Mouse (Mus musculus) limb, embryonic 12.5 days (tissue): ENCODE results near the gene Hmga1. TPM values are rescaled to one million over a fixed set of nuclear protein-coding genes. Genes with fewer than 3 reads are reported as not detected.

Source experiments
- ATAC-seq: fragments of 200-750 bp; cut with Nextera tagmentation; 2 replicates; pipeline ENCODE4 v1.8.0; 2017; ENCODE audit warnings: low read depth, moderate TSS enrichment; ENCODE audit not compliant: insufficient number of reproducible peaks, insufficient read depth, low FRiP score, low TSS enrichment
- H3K27ac ChIP-seq: fragments of 300-500 bp; sonication (generic); 2 replicates; pipeline ENCODE4 v1.5.1; 2016; ENCODE audit warnings: mild to moderate bottlenecking, moderate library complexity
- H3K27me3 ChIP-seq: fragments of 300-500 bp; sonication (generic); 2 replicates; pipeline ENCODE4 v1.6.1; 2016; ENCODE audit warnings: mild to moderate bottlenecking, moderate library complexity
- H3K36me3 ChIP-seq: fragments of 300-500 bp; sonication (generic); 2 replicates; pipeline ENCODE4 v1.6.1; 2016; ENCODE audit warnings: mild to moderate bottlenecking, moderate library complexity
- H3K4me1 ChIP-seq: fragments of 300-500 bp; sonication (generic); replicated peaks from 2 replicates; pipeline ENCODE4 v1.6.1; 2016
- H3K4me2 ChIP-seq: fragments of 300-500 bp; sonication (generic); 2 replicates; pipeline ENCODE4 v1.6.1; 2016; ENCODE audit warnings: mild to moderate bottlenecking, moderate library complexity
- H3K4me3 ChIP-seq: fragments of 300-500 bp; sonication (generic); replicated peaks from 2 replicates; pipeline ENCODE4 v1.5.1; 2016; ENCODE audit warnings: mild to moderate bottlenecking
- H3K9ac ChIP-seq: fragments of 300-500 bp; sonication (generic); replicated peaks from 2 replicates; pipeline ENCODE4 v1.6.1; 2016; ENCODE audit warnings: mild to moderate bottlenecking, moderate library complexity
- H3K9me3 ChIP-seq: fragments of 300-500 bp; sonication (generic); 2 replicates; pipeline ENCODE4 v1.6.1; 2016; ENCODE audit warnings: mild to moderate bottlenecking, moderate library complexity
- WGBS: fragments of 180-500 bp; shearing (Covaris S2); methylation state at CpG from one replicate; pipeline ENCODE4 v1.1.7; 2016; 5-methylcytosine and 5-hydroxymethylcytosine counted together
- polyA plus RNA-seq: library from polyadenylated mRNA; unstranded; fragments of >200 nt; fragmentation: Nextera tagmentation; extraction: Ambion mirVana; gene quantifications from 2 replicates; pipeline ENCODE4 v1.2.1, GENCODE M21; 2016

The Hmga1 gene
- polyA plus RNA-seq, 1 experiment from 2014 or later = 324 TPM

DNA sequence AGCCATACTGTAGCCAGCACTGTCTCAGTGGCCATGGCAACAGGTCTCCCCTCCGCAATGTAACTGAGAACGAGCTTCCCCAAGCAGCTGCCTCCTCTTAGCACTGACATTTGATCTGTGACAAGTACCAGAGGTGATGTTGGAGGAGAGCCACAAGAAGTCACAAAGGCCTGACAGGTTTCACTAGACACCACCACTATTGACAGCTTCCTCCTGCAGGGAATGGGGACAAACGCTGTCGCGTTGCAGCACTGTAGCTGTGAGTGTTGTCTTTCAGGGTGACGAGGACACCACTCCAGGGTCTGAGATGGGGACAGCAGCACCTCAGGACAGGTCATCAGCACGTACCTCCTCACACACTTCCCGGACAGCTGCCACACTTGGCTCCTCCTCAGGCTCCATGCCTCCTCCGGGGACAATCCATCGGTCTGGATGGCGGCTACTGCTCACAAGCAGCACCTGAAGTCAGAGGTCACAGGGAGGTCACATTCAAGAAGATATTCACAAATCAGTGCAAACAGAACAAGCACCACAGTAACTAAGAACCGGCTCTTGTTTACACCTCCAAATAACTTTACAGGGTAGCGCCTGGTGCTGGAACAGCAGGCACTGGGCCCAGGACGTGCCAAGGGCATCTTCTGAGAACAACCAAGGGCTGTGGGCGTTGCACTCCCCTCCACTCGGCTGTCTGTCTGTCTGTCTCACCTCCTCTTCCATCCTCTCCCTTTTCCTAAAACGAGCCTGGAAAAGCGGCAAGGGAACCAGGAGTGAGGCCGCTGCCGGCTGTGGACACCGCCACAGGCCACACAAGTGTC lies 40.3 kb downstream of the Hmga1 start:
- Histone ChIP-seq H3K4me1 (peaks cover 16% of the 10 kb centered on the region), H3K9me3 (no peaks in the 10 kb centered on the region), H3K4me3 (no peak overlapping the region), H3K27me3 (no peaks in the 10 kb centered on the region), H3K4me2 (no peak overlapping the region), H3K36me3 (peaks cover 57% of the 10 kb centered on the region), H3K9ac (no peak overlapping the region), H3K27ac (no peak overlapping the region)
- WGBS = 60% methylated on average over 21 of the region's 21 CpGs
- no peak for ATAC-seq

DNA sequence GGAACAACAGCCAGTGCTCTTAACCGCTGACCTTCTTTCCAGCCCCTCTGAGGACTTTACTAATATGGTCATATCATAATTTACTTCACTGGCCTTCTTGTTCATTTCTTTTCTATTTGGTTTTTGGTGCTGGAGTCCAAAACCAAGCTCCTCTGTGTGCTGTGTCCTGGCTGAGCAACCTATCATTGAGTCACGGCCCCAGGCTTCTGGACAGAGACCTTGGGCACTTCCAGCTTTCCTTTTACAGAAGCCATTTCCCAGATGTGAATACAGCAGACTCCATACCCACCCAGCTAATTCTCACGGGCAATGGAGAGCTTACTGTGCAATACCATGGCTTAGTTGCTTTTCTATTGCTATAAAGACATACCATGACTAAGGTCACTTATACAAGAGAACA lies 44.0 kb downstream of the Hmga1 start:
- WGBS = 86% methylated on average over 3 of the region's 3 CpGs
- ATAC-seq = no peak
- Histone ChIP-seq H3K9me3 (no peaks in the 10 kb centered on the region), H3K4me3 (no peak overlapping the region), H3K4me1 (peaks cover 45% of the 10 kb centered on the region), H3K9ac (no peak overlapping the region), H3K27ac (no peak overlapping the region), H3K27me3 (no peaks in the 10 kb centered on the region), H3K4me2 (no peak overlapping the region), H3K36me3 (peaks cover 23% of the 10 kb centered on the region)

DNA sequence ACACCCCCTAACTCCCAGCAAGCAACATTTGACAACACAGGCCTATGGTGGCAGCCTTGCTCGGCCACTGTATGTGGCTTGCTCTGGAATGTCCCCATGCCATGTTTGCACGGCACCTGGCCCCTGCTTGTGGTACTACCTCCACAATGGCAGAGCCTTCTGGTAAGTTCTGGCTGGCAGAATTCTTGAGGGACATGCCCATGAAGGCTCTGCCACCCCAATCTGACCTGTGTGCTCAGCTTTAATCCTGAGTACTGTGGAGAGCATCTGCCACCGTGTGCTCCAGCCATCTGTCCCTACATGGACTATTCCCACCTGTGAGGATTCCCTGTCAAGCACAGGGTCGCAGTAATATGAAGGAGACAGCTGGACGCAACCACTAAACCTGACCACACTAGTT lies 44.6 kb downstream of the Hmga1 start:
- Histone ChIP-seq H3K4me1 (peaks cover 45% of the 10 kb centered on the region), H3K4me2 (no peak overlapping the region), H3K27me3 (no peaks in the 10 kb centered on the region), H3K36me3 (peaks cover 17% of the 10 kb centered on the region), H3K4me3 (no peak overlapping the region), H3K27ac (0 out of 2 replicates have a peak overlapping the region, but pooled peaks have one; percentile 18), H3K9me3 (no peaks in the 10 kb centered on the region), H3K9ac (no peak overlapping the region)
- ATAC-seq = no peak
- WGBS = 78% methylated on average over 5 of the region's 5 CpGs

DNA sequence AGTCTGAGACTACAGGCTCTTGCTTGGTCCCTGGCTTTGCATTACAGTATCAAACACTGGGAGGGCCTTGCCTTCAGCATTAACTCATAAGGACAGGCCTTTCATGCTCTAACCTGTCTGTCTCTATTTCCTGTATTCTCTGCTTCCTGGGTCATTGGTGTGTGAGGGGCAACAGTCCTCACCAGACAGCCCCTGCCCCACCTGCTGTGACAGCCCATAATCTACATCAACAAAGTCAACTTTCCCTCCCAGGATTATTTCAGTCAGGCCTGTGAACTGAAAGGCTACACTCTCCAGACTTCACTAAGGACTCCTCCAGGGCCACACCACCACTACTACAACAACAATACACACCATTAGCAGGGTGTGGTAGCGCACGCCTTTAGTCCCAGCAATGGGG lies 46.7 kb downstream of the Hmga1 start:
- peaks cover 12% of the 10 kb centered on the region for H3K36me3 ChIP-seq
- H3K27ac ChIP-seq = no peak overlapping the region
- peaks cover 39% of the 10 kb centered on the region for H3K4me1 ChIP-seq
- no peak overlapping the region; the same call in 1 of the 2 replicates for H3K9ac ChIP-seq
- no peak for ATAC-seq
- no peaks in the 10 kb centered on the region for H3K9me3 ChIP-seq
- H3K27me3 ChIP-seq = no peaks in the 10 kb centered on the region
- H3K4me3 ChIP-seq = no peak overlapping the region
- H3K4me2 ChIP-seq = no peak overlapping the region
- 90% methylated on average over 2 of the region's 2 CpGs for WGBS

DNA sequence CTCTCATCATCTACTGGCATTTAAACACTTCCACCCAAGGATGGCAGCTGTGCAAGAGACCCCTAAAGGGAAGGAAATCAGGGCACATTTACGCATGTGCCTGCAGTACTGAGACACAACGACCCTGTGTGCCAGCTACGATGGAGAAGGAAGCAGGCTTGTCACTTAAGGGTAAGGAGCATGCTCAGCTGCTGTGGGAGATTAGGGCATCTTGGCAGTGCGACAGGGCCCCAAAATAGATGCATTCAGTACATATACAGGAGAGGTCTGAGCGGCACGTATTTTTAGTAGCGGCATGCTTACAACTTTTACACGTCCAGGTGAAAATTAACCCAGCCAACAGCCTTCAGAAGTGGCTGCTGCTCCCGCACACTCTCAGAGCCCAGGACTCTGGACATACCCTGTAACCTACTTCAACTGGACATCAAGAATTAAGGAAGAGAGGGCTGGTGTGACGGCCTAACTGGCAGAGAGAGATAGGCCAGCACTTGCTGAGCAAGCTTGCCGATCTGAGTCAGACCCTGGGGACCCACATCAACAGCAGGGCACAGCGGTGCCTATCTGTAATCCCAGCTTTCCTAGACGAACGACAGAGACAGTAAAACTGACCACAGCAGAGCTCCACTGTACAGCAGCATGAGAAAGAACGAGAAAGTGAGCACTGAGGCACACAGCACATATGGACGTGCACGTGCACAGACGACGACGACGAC lies 47.4 kb downstream of the Hmga1 start:
- peaks cover 16% of the 10 kb centered on the region for H3K36me3 ChIP-seq
- no peaks in the 10 kb centered on the region for H3K9me3 ChIP-seq
- no peak overlapping the region for H3K27ac ChIP-seq
- 77% methylated on average over 21 of the region's 21 CpGs for WGBS
- H3K4me1 ChIP-seq = peaks cover 39% of the 10 kb centered on the region
- no peak overlapping the region for H3K9ac ChIP-seq
- H3K27me3 ChIP-seq = no peaks in the 10 kb centered on the region
- H3K4me3 ChIP-seq = no peak overlapping the region
- no peak overlapping the region for H3K4me2 ChIP-seq
- no peak for ATAC-seq

DNA sequence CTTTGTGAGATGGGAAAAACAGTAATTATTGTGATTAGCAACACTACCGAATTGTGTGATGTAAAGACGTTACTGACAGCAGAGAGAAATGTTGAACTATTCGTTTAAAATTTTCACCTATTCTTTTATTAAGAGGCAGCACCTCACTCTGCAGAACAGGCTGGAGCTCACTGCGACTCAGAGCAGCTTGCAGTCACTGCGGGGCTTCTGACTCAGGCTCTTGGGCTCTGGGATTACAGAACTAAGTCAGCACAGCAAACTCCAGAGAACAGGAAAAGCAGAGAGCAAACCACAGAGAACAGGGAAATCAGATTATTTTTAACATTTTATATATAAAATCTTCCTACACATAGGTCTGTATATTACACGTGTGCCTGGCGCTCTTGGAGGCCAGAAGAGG lies 53.3 kb downstream of the Hmga1 start:
- Histone ChIP-seq H3K4me1 (peaks cover 38% of the 10 kb centered on the region), H3K27me3 (no peaks in the 10 kb centered on the region), H3K4me2 (no peak overlapping the region), H3K4me3 (no peak overlapping the region), H3K27ac (no peak overlapping the region), H3K9me3 (no peaks in the 10 kb centered on the region), H3K9ac (no peak overlapping the region), H3K36me3 (peaks cover 32% of the 10 kb centered on the region)
- no peak for ATAC-seq
- 83% methylated on average over 7 of the region's 7 CpGs for WGBS

DNA sequence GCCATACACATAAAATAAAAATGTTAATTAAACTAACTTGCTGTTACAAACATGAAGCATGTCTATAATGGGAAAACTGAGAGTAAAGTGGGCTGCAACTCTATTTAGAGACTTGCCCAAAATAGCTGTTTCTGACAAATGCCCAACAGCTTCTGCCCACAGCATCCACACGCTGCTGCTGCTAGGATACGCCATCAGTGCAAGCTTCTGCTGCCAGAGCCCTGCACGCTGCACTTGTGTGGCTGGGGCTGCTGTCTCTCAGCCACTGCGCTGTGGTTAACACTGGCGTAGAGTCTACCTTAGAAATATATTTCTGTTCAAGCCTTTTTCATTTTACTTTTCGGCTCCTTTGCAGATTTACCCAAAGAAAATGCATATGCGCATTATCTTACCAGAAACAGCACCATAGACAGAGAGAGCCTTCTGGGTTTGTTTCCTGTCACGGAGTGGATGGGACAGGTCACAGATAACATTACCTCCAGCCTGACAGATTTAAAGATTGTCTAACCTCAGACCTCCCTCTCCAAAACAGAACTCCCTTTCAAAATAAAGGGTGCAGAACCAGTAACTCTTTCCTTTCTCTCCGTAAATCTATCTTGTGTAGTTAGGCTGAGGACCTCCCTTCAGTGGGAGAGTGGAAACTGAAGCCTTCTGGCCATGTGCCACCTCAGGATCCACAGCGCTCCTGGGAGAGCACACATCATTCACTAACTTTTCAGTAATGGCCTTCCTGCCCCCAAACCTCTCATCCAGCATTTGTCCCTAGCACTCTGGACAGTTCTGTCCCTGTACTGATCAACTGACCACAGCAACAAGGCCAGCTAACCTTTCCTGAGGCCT lies 54.6 kb downstream of the Hmga1 start:
- peaks cover 32% of the 10 kb centered on the region for H3K36me3 ChIP-seq
- no peak overlapping the region for H3K9ac ChIP-seq
- H3K4me2 ChIP-seq = no peak overlapping the region

DNA sequence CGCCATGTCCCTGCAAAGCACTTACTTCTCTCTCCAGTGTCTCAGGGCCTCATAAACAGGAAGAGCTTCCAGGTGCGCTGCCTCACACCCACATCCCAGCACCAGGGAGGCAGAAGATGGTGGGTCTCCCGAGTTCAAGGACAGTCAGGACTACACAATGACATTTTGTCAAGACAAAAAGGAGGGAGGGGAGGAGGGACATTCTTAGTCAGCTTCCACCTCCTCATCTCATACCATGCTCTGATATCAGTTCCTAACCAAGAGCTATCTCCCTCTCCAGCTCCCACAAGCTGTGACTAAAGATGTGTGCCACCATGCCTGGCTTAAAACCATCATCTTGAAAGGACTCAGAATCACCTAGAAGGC lies 55.2 kb downstream of the Hmga1 start:
- Histone ChIP-seq H3K4me2 (no peak overlapping the region), H3K27ac (no peak overlapping the region; the same call in 1 of the 2 replicates), H3K27me3 (no peaks in the 10 kb centered on the region), H3K9ac (no peak overlapping the region), H3K4me1 (peaks cover 34% of the 10 kb centered on the region), H3K36me3 (peaks cover 32% of the 10 kb centered on the region), H3K9me3 (0 out of 2 replicates have a peak, but pooled peaks cover 1% of the 10 kb centered on the region), H3K4me3 (no peak overlapping the region)
- WGBS = 64% methylated on average over 3 of the region's 3 CpGs
- ATAC-seq = no peak

More for the DNA sequence above, 54.6 kb downstream of the Hmga1 start:
- ATAC-seq = no peak
- H3K4me3 ChIP-seq = no peak overlapping the region
- peaks cover 34% of the 10 kb centered on the region for H3K4me1 ChIP-seq
- H3K27me3 ChIP-seq = no peaks in the 10 kb centered on the region
- WGBS = 84% methylated on average over 10 of the region's 10 CpGs
- no peaks in the 10 kb centered on the region for H3K9me3 ChIP-seq
- H3K27ac ChIP-seq = no peak overlapping the region; the same call in none of the 2 replicates

DNA sequence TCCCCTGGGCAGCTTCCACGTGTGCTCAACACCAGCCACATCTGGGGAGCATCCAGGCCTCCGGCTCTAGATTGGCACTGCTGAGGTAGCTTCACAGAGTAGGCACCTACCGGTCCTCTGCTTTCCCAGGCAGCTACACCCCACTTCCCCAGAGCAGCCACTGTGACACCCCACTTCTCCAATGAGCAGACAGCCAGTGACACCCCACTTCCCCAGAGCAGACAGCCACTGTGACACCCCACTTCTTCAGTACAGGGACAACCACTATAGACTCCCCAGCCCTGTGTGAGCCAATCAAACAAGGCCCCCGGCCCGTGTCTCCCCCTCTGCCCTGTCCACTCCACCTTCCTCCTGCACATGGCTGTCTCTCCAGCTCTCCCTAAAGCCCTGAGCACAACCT lies 55.7 kb downstream of the Hmga1 start:
- H3K36me3 ChIP-seq = peaks cover 34% of the 10 kb centered on the region
- H3K9ac ChIP-seq = no peak overlapping the region
- peaks cover 34% of the 10 kb centered on the region for H3K4me1 ChIP-seq

DNA sequence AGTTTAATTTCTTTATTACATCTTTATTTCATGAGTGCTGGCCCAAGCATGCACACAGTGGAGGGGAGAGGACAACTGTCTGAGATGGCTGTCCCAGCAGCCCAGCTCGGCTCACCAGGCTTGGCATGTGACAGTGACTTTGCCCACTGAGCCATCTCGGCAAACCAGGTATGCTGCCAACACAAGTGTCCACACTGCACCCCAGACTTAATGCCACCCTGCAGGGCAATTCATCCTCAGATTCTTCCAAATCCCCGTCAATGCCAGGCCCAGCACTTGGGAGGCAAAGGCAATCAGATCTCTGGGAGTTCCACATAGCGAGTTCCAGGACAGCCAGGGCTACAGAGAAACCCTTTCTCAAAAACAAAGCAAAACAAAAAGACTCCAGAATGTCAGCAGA lies 56.7 kb downstream of the Hmga1 start:
- 85% methylated on average over 4 of the region's 4 CpGs for WGBS

More for the DNA sequence above, 55.7 kb downstream of the Hmga1 start:
- no peak overlapping the region for H3K4me3 ChIP-seq
- H3K9me3 ChIP-seq = 0 out of 2 replicates have a peak, but pooled peaks cover 6% of the 10 kb centered on the region
- no peak for ATAC-seq
- 78% methylated on average over 5 of the region's 5 CpGs for WGBS
- no peak overlapping the region for H3K4me2 ChIP-seq
- no peak overlapping the region for H3K27ac ChIP-seq
- H3K27me3 ChIP-seq = no peaks in the 10 kb centered on the region

More for the DNA sequence above, 56.7 kb downstream of the Hmga1 start:
- ATAC-seq = no peak
- H3K4me3 ChIP-seq = no peak overlapping the region
- H3K27ac ChIP-seq = no peak overlapping the region
- H3K9me3 ChIP-seq = peaks cover 15% of the 10 kb centered on the region
- H3K27me3 ChIP-seq = no peaks in the 10 kb centered on the region
- H3K36me3 ChIP-seq = peaks cover 37% of the 10 kb centered on the region
- H3K9ac ChIP-seq = no peak overlapping the region; the same call in 1 of the 2 replicates
- no peak overlapping the region for H3K4me2 ChIP-seq
- H3K4me1 ChIP-seq = peaks cover 34% of the 10 kb centered on the region
